Mouse (Mus musculus) bone marrow macrophage, adult 2 months (primary cell): ENCODE data around the gene Rpusd4.

Experiments
- CTCF ChIP-seq: IDR thresholded peaks from 2 replicates; pipeline ENCODE4 v1.5.1; 2012; ENCODE audit warnings: low read depth, mild to moderate bottlenecking, low read length, moderate library complexity
- POLR2A ChIP-seq: IDR thresholded peaks from 2 replicates; pipeline ENCODE4 v1.6.1; 2012; ENCODE audit warnings: mild to moderate bottlenecking, low read depth, low read length, borderline replicate concordance

GRCm38 (mm10) chr9:35239734-35240133, 27.9 kb upstream of the Rpusd4 start:
- TF ChIP-seq CTCF: no peak
- TF ChIP-seq POLR2A: no peak
